Mouse (Mus musculus) testis, adult 2 months (tissue): Measurements from ENCODE around the gene Gm28635. TPM values are rescaled to one million over a fixed set of nuclear protein-coding genes. Genes with fewer than 3 reads are reported as not detected.

Experiments used
- H3K27ac ChIP-seq: fragments of 200-500 bp; 2 replicates; pipeline ENCODE4 v1.5.1; 2012; ENCODE audit warnings: low read depth, low read length; ENCODE audit not compliant: control insufficient read depth, insufficient read depth
- H3K27me3 ChIP-seq: fragments of 200-500 bp; 2 replicates; pipeline ENCODE4 v1.6.1; 2012; ENCODE audit warnings: mild to moderate bottlenecking, low read length, moderate library complexity; ENCODE audit not compliant: control insufficient read depth, insufficient read depth
- H3K36me3 ChIP-seq: fragments of 200-500 bp; 2 replicates; pipeline ENCODE4 v1.6.1; 2012; ENCODE audit warnings: mild to moderate bottlenecking, low read length; ENCODE audit not compliant: control insufficient read depth, insufficient read depth
- H3K4me1 ChIP-seq: fragments of 200-500 bp; 2 replicates; pipeline ENCODE4 v1.6.1; 2012; ENCODE audit warnings: low read length; ENCODE audit not compliant: control insufficient read depth, insufficient read depth
- H3K4me3 ChIP-seq: fragments of 200-500 bp; 2 replicates; pipeline ENCODE4 v1.5.1; 2012; ENCODE audit warnings: low read depth, mild to moderate bottlenecking, low read length, moderate library complexity, mixed read lengths; ENCODE audit not compliant: control insufficient read depth
- CTCF ChIP-seq: fragments of 200-500 bp; IDR thresholded peaks from 2 replicates; pipeline ENCODE4 v1.5.1; 2012; ENCODE audit warnings: low read depth, mild to moderate bottlenecking, inconsistent platforms, low read length, moderate library complexity; ENCODE audit not compliant: control insufficient read depth, insufficient read depth, insufficient replicate concordance
- POLR2A ChIP-seq: fragments of 200-500 bp; IDR thresholded peaks from 2 replicates; pipeline ENCODE4 v1.6.1; 2012; ENCODE audit warnings: low read depth, mild to moderate bottlenecking, inconsistent platforms, low read length, moderate library complexity; ENCODE audit not compliant: control insufficient read depth
- polyA plus RNA-seq: library from polyadenylated mRNA; depleted of rRNA; stranded (reverse); fragments of >200 nt; gene quantifications from 2 replicates; pipeline ENCODE4 v1.2.3, GENCODE M21; 2012

Gm28635 gene
- polyA plus RNA-seq, 1 experiment: not detected

GRCm38 (mm10) chr2:84669828-84670568, 7.8 kb downstream of the Gm28635 start:
- peak overlapping the region; percentile 90 for H3K4me3 ChIP-seq
- peaks cover 3% of the 10 kb centered on the region for H3K36me3 ChIP-seq
- TF ChIP-seq CTCF (no peak), POLR2A (no peak)

GRCm38 (mm10) chr2:84666081-84666480, 11.8 kb downstream of the Gm28635 start:
- peaks cover 3% of the 10 kb centered on the region for H3K4me1 ChIP-seq
- no peaks in the 10 kb centered on the region for H3K36me3 ChIP-seq
- no peak overlapping the region for H3K27ac ChIP-seq
- TF ChIP-seq CTCF: no peak
- no peak for TF ChIP-seq POLR2A
- no peaks in the 10 kb centered on the region for H3K27me3 ChIP-seq
- H3K4me3 ChIP-seq: no peak overlapping the region

More at GRCm38 (mm10) chr2:84669828-84670568, 7.8 kb downstream of the Gm28635 start:
- Histone ChIP-seq H3K27ac (peak overlapping the region; percentile 75), H3K4me1 (peaks cover 3% of the 10 kb centered on the region), H3K27me3 (no peaks in the 10 kb centered on the region)

GRCm38 (mm10) chr2:84662866-84663265, 15.0 kb downstream of the Gm28635 start:
- Histone ChIP-seq H3K4me1 (peaks cover 7% of the 10 kb centered on the region), H3K4me3 (no peak overlapping the region), H3K27ac (no peak overlapping the region), H3K27me3 (no peaks in the 10 kb centered on the region), H3K36me3 (no peaks in the 10 kb centered on the region)
- TF ChIP-seq CTCF: no peak
- TF ChIP-seq POLR2A: no peak

GRCm38 (mm10) chr2:84660253-84660652, 17.6 kb downstream of the Gm28635 start:
- no peaks in the 10 kb centered on the region for H3K36me3 ChIP-seq
- TF ChIP-seq POLR2A (no peak), CTCF (no peak)
- no peak overlapping the region for H3K4me3 ChIP-seq
- no peak overlapping the region for H3K27ac ChIP-seq
- H3K27me3 ChIP-seq: no peaks in the 10 kb centered on the region
- H3K4me1 ChIP-seq: peaks cover 8% of the 10 kb centered on the region

- TF ChIP-seq POLR2A: peak; percentile 86
- TF ChIP-seq CTCF: no peak
- Histone ChIP-seq H3K36me3 (no peaks in the 10 kb centered on the region), H3K27ac (peak within 1 kb of the TSS; percentile 93), H3K27me3 (no peaks in the 10 kb centered on the region), H3K4me3 (peak within 1 kb of the TSS; percentile 95), H3K4me1 (peaks cover 8% of the 10 kb centered on the region)
Observed at GRCm38 (mm10) chr2:84658806-84659205, 19.0 kb downstream of the Gm28635 start, which contains the start of gene Btbd18. Btbd18 (plus strand) TSS chr2:84659079.

- peaks cover 8% of the 10 kb centered on the region for H3K4me1 ChIP-seq
- no peak overlapping the region for H3K4me3 ChIP-seq
- H3K27ac ChIP-seq: no peak overlapping the region
- H3K36me3 ChIP-seq: no peaks in the 10 kb centered on the region
- no peak for TF ChIP-seq POLR2A
- no peak for TF ChIP-seq CTCF
- H3K27me3 ChIP-seq: no peaks in the 10 kb centered on the region
Observed at GRCm38 (mm10) chr2:84655864-84656263, 22.0 kb downstream of the Gm28635 start.

- TF ChIP-seq POLR2A (no peak), CTCF (no peak)
- Histone ChIP-seq H3K36me3 (no peaks in the 10 kb centered on the region), H3K4me1 (peaks cover 10% of the 10 kb centered on the region), H3K27ac (no peak overlapping the region), H3K27me3 (no peaks in the 10 kb centered on the region), H3K4me3 (no peak overlapping the region)
Observed at GRCm38 (mm10) chr2:84653354-84653753, 24.5 kb downstream of the Gm28635 start.
